Comparison of ENCODE assay signal across 30 mouse cellular contexts in the genomic region with DNA sequence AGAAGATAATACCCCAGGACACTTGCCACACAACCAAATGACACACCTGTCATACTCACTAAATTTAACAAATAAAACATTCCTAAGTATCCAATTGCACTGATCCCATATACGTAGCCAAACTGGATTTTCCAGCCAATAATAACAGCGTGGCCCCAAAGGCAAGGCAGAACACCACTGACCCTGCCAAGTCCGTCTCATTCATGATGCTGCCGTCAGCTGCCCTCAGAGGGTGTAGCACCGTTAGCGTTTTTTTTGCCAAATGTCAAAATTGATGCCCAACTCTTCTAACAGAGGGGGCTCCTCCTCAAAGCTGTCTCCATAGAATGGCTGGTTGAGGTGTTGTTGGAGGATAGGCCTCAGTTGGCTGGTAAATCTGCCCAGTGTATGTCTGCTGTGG. TPM values are rescaled to one million over a fixed set of nuclear protein-coding genes. Genes with fewer than 3 reads are reported as not detected.
A peak's percentile ranks its signal among the peaks of the same experiment; 100 is the strongest.
DNase-seq lines count a peak whose midpoint lies in the region; ATAC-seq and TF ChIP-seq lines count a peak whose summit lies in the region.
"Had no signal": no experiment of that assay in that cellular context is flagged by ENCODE, and none has a peak within 500 bp of the region (broad histone marks: within the 10 kb centered on the region; RNA-seq: fewer than 3 reads in every experiment).

No protein-coding gene starts in this region.

- WGBS in embryonic facial prominence, embryonic 14.5 days: 73% methylated on average over 6 of the region's 6 CpGs
- 80% methylated on average over 6 of the region's 6 CpGs for WGBS in embryonic facial prominence, embryonic 10.5 days
- 69% methylated on average over 6 of the region's 6 CpGs for WGBS in limb, embryonic 14.5 days
- 93% methylated on average over 6 of the region's 6 CpGs for WGBS in limb, embryonic 10.5 days
- WGBS in lung, embryonic 15.5 days: 58% methylated on average over 6 of the region's 6 CpGs

- H3K9ac ChIP-seq in embryonic facial prominence, embryonic 14.5 days (ENCODE audit: low read depth, low read length): no peak overlapping the region
- no peak overlapping the region for H3K9ac ChIP-seq in limb, embryonic 14.5 days (ENCODE audit: low read depth, low read length, severe bottlenecking)
- H3K9ac ChIP-seq in lung, embryonic 15.5 days: no peak overlapping the region
- H3K9ac ChIP-seq: embryonic facial prominence, embryonic 15.5 days; forebrain, embryonic 12.5 days; forebrain, embryonic 15.5 days; heart, embryonic 12.5 days; heart, embryonic 15.5 days; hindbrain, embryonic 14.5 days had no signal

- ATAC-seq in embryonic facial prominence, embryonic 14.5 days (ENCODE audit: low read depth): peak; percentile 18; the same call in 1 of the 2 replicates
- peak; percentile 44 for ATAC-seq in limb, embryonic 14.5 days (ENCODE audit: low FRiP score, low read depth)
- no peak for ATAC-seq in lung, embryonic 15.5 days (ENCODE audit: borderline replicate concordance, extremely low read depth, low FRiP score, low TSS enrichment)
- ATAC-seq: activated CD4-positive, CD25-positive, alpha-beta regulatory T cell, adult 4 months; forebrain, embryonic 15.5 days; hindbrain, postnatal 0 days; inflammation-experienced regulatory T-cells, adult 6 months had no signal

- H3K4me3 ChIP-seq in embryonic facial prominence, embryonic 14.5 days (ENCODE audit: low read depth, low read length): no peak overlapping the region
- no peak overlapping the region for H3K4me3 ChIP-seq in embryonic facial prominence, embryonic 10.5 days
- no peak overlapping the region for H3K4me3 ChIP-seq in limb, embryonic 14.5 days (replicated peaks; ENCODE audit: low read length)
- H3K4me3 ChIP-seq in limb, embryonic 10.5 days: no peak overlapping the region
- no peak overlapping the region for H3K4me3 ChIP-seq in lung, embryonic 15.5 days
- H3K4me3 ChIP-seq: embryonic facial prominence, embryonic 15.5 days; erythroblast, embryonic 14.5 days; forebrain, embryonic 12.5 days; forebrain, embryonic 15.5 days; heart, embryonic 12.5 days; heart, embryonic 15.5 days had no signal

- TF ChIP-seq POLR2A in limb, embryonic 14.5 days (IDR thresholded peaks at IDR 0.05; ENCODE audit: borderline replicate concordance, extremely low read depth, insufficient read depth, insufficient read length): no peak

- no peaks in the 10 kb centered on the region for H3K36me3 ChIP-seq in embryonic facial prominence, embryonic 14.5 days (ENCODE audit: control insufficient read depth, insufficient read depth, low read length)
- no peaks in the 10 kb centered on the region for H3K36me3 ChIP-seq in embryonic facial prominence, embryonic 10.5 days (replicated peaks)
- H3K36me3 ChIP-seq in limb, embryonic 14.5 days (ENCODE audit: control insufficient read depth, insufficient read depth, low read length): no peaks in the 10 kb centered on the region
- H3K36me3 ChIP-seq in limb, embryonic 10.5 days: no peaks in the 10 kb centered on the region
- H3K36me3 ChIP-seq in lung, embryonic 15.5 days: no peaks in the 10 kb centered on the region
- H3K36me3 ChIP-seq: embryonic facial prominence, embryonic 15.5 days; forebrain, embryonic 12.5 days; forebrain, embryonic 15.5 days; heart, embryonic 12.5 days; heart, embryonic 15.5 days had no signal

- no peak overlapping the region for H3K4me2 ChIP-seq in embryonic facial prominence, embryonic 14.5 days (ENCODE audit: low read depth, low read length)
- H3K4me2 ChIP-seq in limb, embryonic 14.5 days (replicated peaks; ENCODE audit: low read depth, low read length, severe bottlenecking): no peak overlapping the region
- no peak overlapping the region for H3K4me2 ChIP-seq in lung, embryonic 15.5 days
- H3K4me2 ChIP-seq: embryonic facial prominence, embryonic 15.5 days; forebrain, embryonic 12.5 days; forebrain, embryonic 15.5 days; heart, embryonic 12.5 days; heart, embryonic 15.5 days; hindbrain, embryonic 14.5 days had no signal

- H3K9me3 ChIP-seq in embryonic facial prominence, embryonic 14.5 days (ENCODE audit: control insufficient read depth, low read length): no peaks in the 10 kb centered on the region
- no peaks in the 10 kb centered on the region for H3K9me3 ChIP-seq in embryonic facial prominence, embryonic 10.5 days
- H3K9me3 ChIP-seq in limb, embryonic 14.5 days (ENCODE audit: control insufficient read depth, low read length): no peaks in the 10 kb centered on the region
- H3K9me3 ChIP-seq in limb, embryonic 10.5 days (replicated peaks): no peaks in the 10 kb centered on the region
- no peaks in the 10 kb centered on the region; the same call in 1 of the 2 replicates for H3K9me3 ChIP-seq in lung, embryonic 15.5 days
- H3K9me3 ChIP-seq: embryonic facial prominence, embryonic 15.5 days; forebrain, embryonic 12.5 days; forebrain, embryonic 15.5 days; heart, embryonic 15.5 days had no signal

- DNase-seq in embryonic facial prominence, embryonic 14.5 days (ENCODE audit: low spot score): peak; percentile 31
- no peak for DNase-seq in embryonic facial prominence, embryonic 10.5 days (ENCODE audit: low spot score)
- DNase-seq in limb, embryonic 14.5 days (ENCODE audit: low spot score): no peak
- no peak for DNase-seq in limb, embryonic 10.5 days (ENCODE audit: low spot score)
- DNase-seq in lung, postnatal 36 days: no peak
- DNase-seq: adrenal gland, adult 8-10 months; adrenal gland, postnatal 25 days; cerebellum, adult 11-12 months; cerebellum, adult 8-10 months; cerebellum, postnatal 10 days; cerebellum, postnatal 36 days; embryo, embryonic 11 days; gastrocnemius, postnatal 14 days; heart, adult 18-20 months; heart, postnatal 14 days; heart, postnatal 4 days had no signal

- H3K4me1 ChIP-seq in embryonic facial prominence, embryonic 14.5 days (ENCODE audit: control insufficient read depth, insufficient read depth, low read length): no peaks in the 10 kb centered on the region
- no peaks in the 10 kb centered on the region for H3K4me1 ChIP-seq in embryonic facial prominence, embryonic 10.5 days
- no peaks in the 10 kb centered on the region for H3K4me1 ChIP-seq in limb, embryonic 14.5 days (ENCODE audit: control insufficient read depth, insufficient read depth, low read length)
- no peaks in the 10 kb centered on the region for H3K4me1 ChIP-seq in limb, embryonic 10.5 days
- peaks cover 10% of the 10 kb centered on the region for H3K4me1 ChIP-seq in lung, embryonic 15.5 days
- H3K4me1 ChIP-seq: embryonic facial prominence, embryonic 15.5 days; forebrain, embryonic 12.5 days; forebrain, embryonic 15.5 days; heart, embryonic 12.5 days; heart, embryonic 15.5 days had no signal

- H3K27me3 ChIP-seq in embryonic facial prominence, embryonic 14.5 days (replicated peaks; ENCODE audit: control insufficient read depth, insufficient read depth, low read length): no peaks in the 10 kb centered on the region
- no peaks in the 10 kb centered on the region for H3K27me3 ChIP-seq in embryonic facial prominence, embryonic 10.5 days (replicated peaks; ENCODE audit: low read depth, poor library complexity, severe bottlenecking)
- H3K27me3 ChIP-seq in limb, embryonic 14.5 days (ENCODE audit: control insufficient read depth, insufficient read depth, low read length): no peaks in the 10 kb centered on the region
- no peaks in the 10 kb centered on the region for H3K27me3 ChIP-seq in limb, embryonic 10.5 days (ENCODE audit: low read depth, poor library complexity, severe bottlenecking)
- no peaks in the 10 kb centered on the region for H3K27me3 ChIP-seq in lung, embryonic 15.5 days
- H3K27me3 ChIP-seq: embryonic facial prominence, embryonic 15.5 days; forebrain, embryonic 12.5 days; forebrain, embryonic 15.5 days; heart, embryonic 12.5 days; heart, embryonic 15.5 days had no signal

- H3K27ac ChIP-seq in embryonic facial prominence, embryonic 14.5 days (replicated peaks; ENCODE audit: low read depth, low read length): no peak overlapping the region
- H3K27ac ChIP-seq in embryonic facial prominence, embryonic 10.5 days (replicated peaks): no peak overlapping the region
- H3K27ac ChIP-seq in limb, embryonic 14.5 days (replicated peaks; ENCODE audit: low read depth, low read length): no peak overlapping the region
- H3K27ac ChIP-seq in limb, embryonic 10.5 days: no peak overlapping the region
- H3K27ac ChIP-seq in lung, embryonic 15.5 days: peak overlapping the region; percentile 73
- H3K27ac ChIP-seq: embryonic facial prominence, embryonic 15.5 days; forebrain, embryonic 12.5 days; forebrain, embryonic 15.5 days; heart, embryonic 15.5 days; hindbrain, embryonic 14.5 days; hindbrain, postnatal 0 days had no signal

RNA-seq across cellular contexts. Expression of a gene that starts 12.9 kb away (rescaled TPM):
- 4.2 and 5.3 TPM in 2 replicates for polyA plus RNA-seq in embryonic facial prominence, embryonic 14.5 days (2014; fragmentation: Nextera tagmentation; extraction: Ambion mirVana)
- not detected in 2 replicates for polyA plus RNA-seq in embryonic facial prominence, embryonic 10.5 days (2016; fragmentation: Nextera tagmentation; extraction: Ambion mirVana)
- 22.8 and 26.6 TPM in 2 replicates for polyA plus RNA-seq in limb, embryonic 14.5 days (2012; rRNA removed)
- 1.7 and 2.2 TPM in 2 replicates for polyA plus RNA-seq in limb, embryonic 14.5 days (2014; fragmentation: Nextera tagmentation; extraction: Ambion mirVana)
- polyA plus RNA-seq in limb, embryonic 10.5 days (2016; fragmentation: Nextera tagmentation; extraction: Ambion mirVana): not detected in 2 replicates
- polyA plus RNA-seq in lung, embryonic 15.5 days (2015; fragmentation: Nextera tagmentation; extraction: Ambion mirVana): 0.10 TPM in 1 of 2 replicates, not detected in the other
- polyA plus RNA-seq: forebrain, embryonic 12.5 days; forebrain, embryonic 15.5 days; hindbrain, embryonic 11.5 days; hindbrain, embryonic 14.5 days; hindbrain, postnatal 0 days; inflammation-experienced regulatory T-cells, adult 6 months had no signal

RNA-seq across cellular contexts. Expression of a gene that starts 23.0 kb away (rescaled TPM):
- 78.6 and 81.1 TPM in 2 replicates for polyA plus RNA-seq in embryonic facial prominence, embryonic 14.5 days (2014; fragmentation: Nextera tagmentation; extraction: Ambion mirVana)
- 5.8 and 6.2 TPM in 2 replicates for polyA plus RNA-seq in embryonic facial prominence, embryonic 10.5 days (2016; fragmentation: Nextera tagmentation; extraction: Ambion mirVana)
- polyA plus RNA-seq in limb, embryonic 14.5 days (2012; rRNA removed): 53.1 and 59.3 TPM in 2 replicates
- 98.3 and 132 TPM in 2 replicates for polyA plus RNA-seq in limb, embryonic 14.5 days (2014; fragmentation: Nextera tagmentation; extraction: Ambion mirVana)
- 5.2 and 6.5 TPM in 2 replicates for polyA plus RNA-seq in limb, embryonic 10.5 days (2016; fragmentation: Nextera tagmentation; extraction: Ambion mirVana)
- polyA plus RNA-seq in lung, embryonic 15.5 days (2015; fragmentation: Nextera tagmentation; extraction: Ambion mirVana): 35.0 and 37.6 TPM in 2 replicates

RNA-seq across cellular contexts. Expression of a gene that starts 45.8 kb away (rescaled TPM):
- 1.0 and 1.4 TPM in 2 replicates for polyA plus RNA-seq in embryonic facial prominence, embryonic 14.5 days (2014; fragmentation: Nextera tagmentation; extraction: Ambion mirVana)
- polyA plus RNA-seq in embryonic facial prominence, embryonic 10.5 days (2016; fragmentation: Nextera tagmentation; extraction: Ambion mirVana): 0.50 and 0.52 TPM in 2 replicates
- polyA plus RNA-seq in limb, embryonic 14.5 days (2012; rRNA removed): 2.4 and 2.5 TPM in 2 replicates
- polyA plus RNA-seq in limb, embryonic 14.5 days (2014; fragmentation: Nextera tagmentation; extraction: Ambion mirVana): 1.1 and 1.2 TPM in 2 replicates
- 0.28 and 0.40 TPM in 2 replicates for polyA plus RNA-seq in limb, embryonic 10.5 days (2016; fragmentation: Nextera tagmentation; extraction: Ambion mirVana)
- polyA plus RNA-seq in lung, embryonic 15.5 days (2015; fragmentation: Nextera tagmentation; extraction: Ambion mirVana): 1.4 and 1.5 TPM in 2 replicates

RNA-seq across cellular contexts. Expression of a gene that starts 45.8 kb away (rescaled TPM):
- polyA plus RNA-seq in embryonic facial prominence, embryonic 14.5 days (2014; fragmentation: Nextera tagmentation; extraction: Ambion mirVana): not detected in 2 replicates
- not detected in 2 replicates for polyA plus RNA-seq in embryonic facial prominence, embryonic 10.5 days (2016; fragmentation: Nextera tagmentation; extraction: Ambion mirVana)
- 0.01 TPM in 1 of 2 replicates, not detected in the other for polyA plus RNA-seq in limb, embryonic 14.5 days (2012; rRNA removed)
- not detected in 2 replicates for polyA plus RNA-seq in limb, embryonic 14.5 days (2014; fragmentation: Nextera tagmentation; extraction: Ambion mirVana)
- not detected in 2 replicates for polyA plus RNA-seq in limb, embryonic 10.5 days (2016; fragmentation: Nextera tagmentation; extraction: Ambion mirVana)
- not detected in 2 replicates for polyA plus RNA-seq in lung, embryonic 15.5 days (2015; fragmentation: Nextera tagmentation; extraction: Ambion mirVana)
- polyA plus RNA-seq: brain, embryonic 14.5 days; embryonic facial prominence, embryonic 11.5 days; embryonic facial prominence, embryonic 15.5 days; erythroblast, embryonic 14.5 days; forebrain, embryonic 12.5 days; forebrain, embryonic 15.5 days; heart, embryonic 12.5 days; heart, embryonic 15.5 days; hindbrain, embryonic 11.5 days; hindbrain, embryonic 14.5 days; hindbrain, postnatal 0 days had no signal

RNA-seq across cellular contexts. Expression of a gene that starts 49.4 kb away (rescaled TPM):
- polyA plus RNA-seq in embryonic facial prominence, embryonic 14.5 days (2014; fragmentation: Nextera tagmentation; extraction: Ambion mirVana): 46.3 and 58.2 TPM in 2 replicates
- 349 and 372 TPM in 2 replicates for polyA plus RNA-seq in embryonic facial prominence, embryonic 10.5 days (2016; fragmentation: Nextera tagmentation; extraction: Ambion mirVana)
- 919 and 999 TPM in 2 replicates for polyA plus RNA-seq in limb, embryonic 14.5 days (2012; rRNA removed)
- polyA plus RNA-seq in limb, embryonic 14.5 days (2014; fragmentation: Nextera tagmentation; extraction: Ambion mirVana): 60.9 and 68.7 TPM in 2 replicates
- 408 and 469 TPM in 2 replicates for polyA plus RNA-seq in limb, embryonic 10.5 days (2016; fragmentation: Nextera tagmentation; extraction: Ambion mirVana)
- polyA plus RNA-seq in lung, embryonic 15.5 days (2015; fragmentation: Nextera tagmentation; extraction: Ambion mirVana): 428 and 443 TPM in 2 replicates
